Mouse (Mus musculus) adipocyte (in vitro differentiated cells): ENCODE results near the gene Rhox3f.
"Not testable (repeated sequence)": the region's sequence is repeated elsewhere in the genome, so short reads cannot be mapped to it uniquely, and the experiment has no call there.

Experiments used
- DNase-seq: peaks from one replicate; pipeline ENCODE4 v3.0.0-alpha.2; 2016; ENCODE audit warnings: low spot score

Rhox3f gene

GRCm38 (mm10) chrX:37580692-37581091 is at the start of gene Rhox3f:
TSS of gene Rhox3f (plus strand) at chrX:37580992.
- not testable (repeated sequence) for DNase-seq

GRCm38 (mm10) chrX:37541719-37542118 is 39.1 kb upstream of the Rhox3f start, which contains the start of gene Rhox3e:
TSS of gene Rhox3e (plus strand) at chrX:37542019.
- DNase-seq: not testable (repeated sequence)

GRCm38 (mm10) chrX:37557112-37557511 is 23.7 kb upstream of the Rhox3f start, which contains the start of gene Rhox4e:
TSS of gene Rhox4e (plus strand) at chrX:37557412.
- DNase-seq: not testable (repeated sequence)

- not testable (repeated sequence) for DNase-seq
Measured at GRCm38 (mm10) chrX:37571105-37571504, 9.7 kb upstream of the Rhox3f start, which contains the start of gene Rhox2f. TSS of gene Rhox2f (plus strand) at chrX:37571405.

GRCm38 (mm10) chrX:37572638-37573037 is 8.2 kb upstream of the Rhox3f start:
- DNase-seq: peak; percentile 2

GRCm38 (mm10) chrX:37607604-37608003 is 26.8 kb downstream of the Rhox3f start, which contains the start of gene Rhox4f:
TSS of gene Rhox4f (minus strand) at chrX:37607704.
- DNase-seq: not testable (repeated sequence)

- not testable (repeated sequence) for DNase-seq
Measured at GRCm38 (mm10) chrX:37628512-37628911, 47.7 kb downstream of the Rhox3f start, which contains the start of gene Rhox3g. TSS of gene Rhox3g (minus strand) at chrX:37628612.
